Mouse (Mus musculus) thymus, postnatal 14 days (tissue): ENCODE data around the gene Colgalt1.

Experiments used
- DNase-seq: peaks from one replicate; pipeline ENCODE4 v3.0.0; 2021

Gene Colgalt1

DNA sequence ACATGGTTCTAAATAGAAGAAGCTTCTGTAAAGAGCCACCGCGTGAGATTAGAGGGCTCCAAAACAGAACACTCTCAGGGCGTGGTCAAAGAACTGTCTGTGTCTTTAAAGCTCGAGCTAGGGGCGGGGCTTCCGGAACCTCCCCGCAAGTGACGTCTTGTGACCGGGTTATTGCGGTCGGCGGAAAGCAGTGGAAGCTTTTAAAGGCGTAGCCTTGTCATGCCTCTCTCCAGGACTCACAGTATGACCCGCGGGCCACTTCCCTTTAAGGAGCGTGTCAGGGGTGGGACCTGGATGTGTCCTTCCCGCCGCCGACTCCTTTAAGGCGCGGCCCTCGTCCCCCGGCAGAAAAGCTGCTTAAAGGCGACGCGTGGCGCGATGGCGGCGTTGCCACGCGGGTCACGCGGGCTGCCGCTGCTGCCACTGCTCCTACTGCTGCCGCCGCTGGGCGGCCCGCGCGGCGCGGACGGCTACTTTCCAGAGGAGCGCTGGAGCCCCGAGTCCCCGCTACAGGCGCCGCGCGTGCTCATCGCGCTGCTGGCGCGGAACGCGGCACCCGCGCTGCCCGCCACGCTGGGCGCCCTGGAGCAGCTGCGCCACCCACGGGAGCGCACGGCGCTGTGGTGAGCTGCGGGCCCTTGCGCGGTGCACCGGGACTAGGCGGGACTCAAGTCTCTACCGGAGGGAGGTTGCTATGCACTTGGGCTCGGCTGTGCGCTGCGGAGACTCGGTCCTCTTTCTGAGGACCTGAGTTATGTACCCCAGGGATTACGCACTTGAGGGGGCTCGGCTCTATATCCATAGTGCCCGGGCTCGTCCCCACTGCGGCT, at the start of gene Colgalt1:
Colgalt1 (plus strand) TSS at position 177 of the 830 bp plus-strand sequence.
- DNase-seq = peak; percentile 97

DNA sequence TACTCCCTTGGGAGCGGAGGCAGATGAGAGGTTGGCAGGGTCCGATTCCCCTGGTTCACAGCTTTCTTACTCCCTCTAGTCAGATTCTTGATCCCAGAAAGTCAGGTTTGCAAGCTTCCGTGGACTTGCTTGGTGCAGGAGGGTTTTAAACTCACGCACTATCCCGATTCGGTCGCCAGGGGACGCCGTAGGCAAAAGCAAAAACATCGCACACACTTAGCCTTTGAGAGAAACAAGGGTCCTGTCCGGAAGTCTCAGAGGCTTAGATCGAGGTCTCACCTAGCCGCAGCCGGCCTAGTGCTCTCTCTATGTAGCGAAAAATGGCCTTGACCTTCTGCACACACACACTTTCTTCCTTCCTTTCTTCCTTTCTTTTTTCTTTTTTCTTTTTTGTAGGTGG, 49.4 kb upstream of the Colgalt1 start:
- DNase-seq = peak; percentile 76

DNA sequence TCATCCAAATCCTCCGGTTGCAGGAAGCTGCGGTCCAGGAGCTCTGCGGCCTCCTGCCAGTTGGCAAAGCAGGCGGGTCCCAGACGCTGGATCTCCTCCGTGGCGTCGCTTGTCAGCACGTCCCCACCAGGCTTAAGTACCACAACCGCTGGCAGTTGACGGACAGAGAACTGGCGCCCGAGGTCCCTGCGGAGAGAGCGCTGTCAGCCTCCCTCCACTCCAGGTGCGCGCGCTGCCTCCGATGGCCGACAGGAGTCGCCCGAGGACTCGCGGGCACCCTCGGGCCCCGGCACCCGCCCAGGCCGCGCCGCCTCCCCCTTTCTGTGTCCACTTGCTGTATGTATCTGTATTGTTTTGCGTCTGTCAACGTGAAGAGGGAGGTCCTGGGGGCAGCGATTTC, 48.0 kb upstream of the Colgalt1 start:
- DNase-seq = peak; percentile 90

DNA sequence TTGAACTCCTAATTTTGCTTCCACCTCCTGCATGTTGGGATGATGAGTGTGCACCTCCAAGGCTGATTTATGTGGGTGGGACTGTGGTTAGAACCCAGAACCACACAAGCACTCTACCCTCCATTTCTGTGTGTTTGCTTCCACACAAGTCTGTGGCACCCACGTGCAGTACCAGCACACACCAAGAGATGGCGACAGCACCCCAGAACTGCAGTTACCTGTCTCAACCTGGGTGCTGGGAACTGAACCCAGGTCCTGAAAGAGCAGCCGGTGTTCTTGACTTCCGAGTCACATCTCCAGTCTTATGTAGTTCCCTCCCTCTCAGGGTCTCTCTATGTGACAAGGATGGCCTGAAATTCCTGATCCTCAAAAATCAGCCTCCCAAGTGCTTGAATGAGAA, 46.8 kb upstream of the Colgalt1 start:
- peak; percentile 25 for DNase-seq

DNA sequence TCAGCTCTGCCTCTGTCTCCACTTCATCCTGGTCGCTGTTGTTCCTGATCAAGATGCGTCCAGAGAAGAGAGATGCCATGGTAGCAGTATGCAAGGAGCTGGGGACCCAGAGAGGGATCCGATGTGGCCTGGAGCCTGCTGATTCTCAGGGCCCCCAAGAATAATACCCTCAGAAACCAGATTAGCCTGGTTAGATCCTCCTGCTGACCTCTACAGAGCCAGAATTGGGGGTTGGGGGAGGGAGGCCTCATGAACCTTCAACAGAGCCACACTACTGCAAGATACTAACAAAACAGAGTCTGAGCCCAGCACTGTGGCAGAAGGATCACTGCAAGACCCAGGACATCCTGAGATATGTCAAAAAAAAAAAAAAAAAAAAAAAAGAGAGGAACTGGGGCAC, 44.3 kb upstream of the Colgalt1 start, which contains the start of gene Nxnl1:
Nxnl1 (minus strand) TSS at position 101 of the 400 bp plus-strand sequence.
- no peak for DNase-seq

DNA sequence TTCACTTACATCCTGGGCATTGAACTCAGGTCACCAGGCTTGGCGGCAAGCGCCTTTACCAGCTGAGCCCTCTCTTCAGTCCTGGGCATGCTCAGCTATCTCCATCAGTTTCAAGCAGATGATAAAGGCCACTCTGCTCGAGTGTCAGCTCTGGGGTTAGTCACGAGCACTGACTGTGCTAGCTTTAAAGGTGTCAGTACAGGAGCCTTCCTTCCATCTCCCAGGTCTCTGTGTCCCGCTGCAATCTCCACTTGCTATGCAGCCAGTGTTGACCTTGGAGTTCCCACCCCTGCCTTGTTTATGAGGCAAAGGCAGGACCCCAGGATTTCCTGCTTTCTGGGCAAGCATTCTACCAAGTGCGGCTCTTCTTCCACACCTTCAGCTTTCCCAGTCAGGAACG, 43.2 kb upstream of the Colgalt1 start:
- no peak for DNase-seq

DNA sequence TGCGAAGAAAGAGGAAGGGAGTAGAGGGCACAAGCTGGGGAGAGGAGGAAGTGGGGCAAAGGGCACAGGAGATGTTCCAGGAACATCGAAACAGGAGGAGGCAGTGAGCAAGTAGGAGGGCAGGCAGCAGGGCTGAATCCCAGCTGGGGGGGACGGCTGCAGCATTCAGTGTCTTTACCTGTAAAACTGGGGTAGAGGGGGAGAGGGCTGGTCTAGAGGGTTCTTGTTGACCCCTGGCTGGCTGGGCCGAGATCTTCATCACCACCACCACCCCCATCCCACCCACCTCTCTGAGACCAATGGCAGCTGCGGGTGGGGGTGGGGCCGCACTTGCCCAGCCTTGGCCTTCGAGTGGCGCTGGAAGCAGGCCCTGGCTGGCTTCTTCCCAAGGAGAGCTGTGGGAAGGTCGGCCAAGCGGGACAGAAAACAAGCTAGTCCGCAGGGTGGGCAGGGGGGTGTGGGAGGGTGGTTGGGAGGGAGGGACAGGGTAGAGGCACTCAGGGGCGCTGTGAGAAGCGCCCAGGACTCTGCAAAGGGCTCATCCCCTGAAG, 42.3 kb upstream of the Colgalt1 start, which contains the start of gene Slc27a1:
Slc27a1 (plus strand) TSS at position 496 of the 551 bp plus-strand sequence.
- peak; percentile 5 for DNase-seq

DNA sequence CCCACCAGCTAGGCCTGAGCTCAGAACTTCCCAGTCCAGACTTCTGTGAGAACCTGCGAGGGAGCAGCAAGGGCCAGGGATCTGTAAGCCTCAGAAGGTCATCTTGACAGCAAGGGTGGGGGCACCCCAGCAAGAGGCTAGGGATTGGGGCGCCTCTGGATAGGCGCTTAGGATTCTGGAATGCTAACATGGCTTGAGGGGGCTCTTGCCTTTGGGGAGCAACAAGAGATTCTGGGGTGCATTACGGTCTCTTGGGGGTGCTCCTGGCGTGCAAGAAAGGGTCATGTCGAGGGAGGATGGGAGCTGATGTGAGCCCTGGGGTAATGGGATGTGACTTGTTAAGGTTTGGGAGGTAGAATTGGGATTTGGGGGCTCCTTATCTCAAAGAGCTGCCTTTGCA, 41.9 kb upstream of the Colgalt1 start:
- DNase-seq = peak; percentile 6

DNA sequence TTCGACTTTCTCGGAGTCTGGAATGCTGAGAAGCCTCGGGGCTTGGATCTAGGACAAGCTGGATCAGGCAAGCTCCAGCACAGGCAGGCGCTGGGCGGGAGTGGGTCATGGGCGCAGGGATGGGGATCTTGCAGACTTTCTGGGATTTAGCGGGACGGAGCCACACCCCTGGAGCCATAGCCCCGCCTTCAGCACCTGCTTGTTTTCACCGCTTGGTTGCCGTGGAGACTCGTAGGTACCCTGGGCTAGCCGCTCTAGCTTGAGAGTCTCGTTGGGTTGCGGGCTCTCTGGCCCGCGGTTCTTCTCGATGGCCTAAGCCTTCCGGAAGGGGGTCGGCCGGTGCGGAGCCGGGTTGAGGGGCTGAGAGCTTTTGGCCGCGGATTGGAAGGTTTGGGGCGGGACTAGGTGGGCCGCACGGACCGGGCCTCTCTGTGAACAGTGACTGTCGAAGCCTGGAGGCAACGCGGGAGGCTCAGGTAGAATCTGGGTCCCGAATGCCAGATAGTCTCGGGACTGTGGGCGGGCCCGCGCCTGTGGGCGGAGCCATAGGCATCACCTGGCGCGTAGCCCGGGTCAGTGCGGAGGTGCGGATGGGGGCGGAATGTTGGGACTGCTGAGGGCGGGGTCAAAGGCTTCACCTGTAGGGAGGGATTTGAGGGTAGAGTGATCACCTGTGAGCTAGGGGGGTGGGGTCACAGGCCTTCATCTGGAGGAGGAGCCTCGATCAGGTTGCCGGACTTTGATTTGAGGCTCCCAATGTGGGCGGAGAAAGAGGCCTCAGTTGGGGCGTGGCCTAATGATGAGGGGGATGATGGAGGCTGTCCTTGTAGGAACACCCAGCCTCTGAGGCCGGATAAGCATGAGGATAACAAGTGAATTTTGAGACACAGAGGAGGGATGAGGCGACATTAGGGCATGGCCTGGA, 41.2 kb upstream of the Colgalt1 start:
- DNase-seq = peak; percentile 66

DNA sequence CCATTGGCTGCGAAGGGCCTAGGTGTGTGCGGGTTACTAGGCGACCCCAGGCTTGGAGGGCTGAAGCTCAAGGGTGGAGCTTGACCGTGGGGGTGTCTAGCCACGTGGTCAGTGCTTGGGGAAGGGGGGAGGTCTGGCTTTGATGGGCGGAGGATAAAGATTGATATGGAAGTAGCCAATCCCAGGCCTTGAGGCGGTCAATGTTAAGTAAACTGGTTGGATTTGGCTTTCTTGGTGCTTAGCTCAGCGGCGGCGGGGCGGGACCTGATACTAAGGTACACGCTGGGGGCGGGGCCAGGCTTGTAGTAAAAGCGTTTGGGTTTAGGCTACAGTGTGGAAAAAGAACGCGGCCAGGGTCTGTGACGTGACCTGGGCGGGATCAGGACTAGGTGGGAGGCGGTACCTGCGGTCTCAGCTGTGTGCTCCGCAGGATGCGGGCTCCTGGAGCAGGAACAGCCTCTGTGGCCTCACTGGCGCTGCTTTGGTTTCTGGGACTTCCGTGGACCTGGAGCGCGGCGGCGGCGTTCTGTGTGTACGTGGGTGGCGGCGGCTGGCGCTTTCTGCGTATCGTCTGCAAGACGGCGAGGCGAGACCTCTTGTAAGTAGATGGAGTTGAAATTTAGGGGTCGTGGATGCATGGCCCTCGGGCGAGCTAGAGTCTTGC, 40.4 kb upstream of the Colgalt1 start:
- peak; percentile 91 for DNase-seq

DNA sequence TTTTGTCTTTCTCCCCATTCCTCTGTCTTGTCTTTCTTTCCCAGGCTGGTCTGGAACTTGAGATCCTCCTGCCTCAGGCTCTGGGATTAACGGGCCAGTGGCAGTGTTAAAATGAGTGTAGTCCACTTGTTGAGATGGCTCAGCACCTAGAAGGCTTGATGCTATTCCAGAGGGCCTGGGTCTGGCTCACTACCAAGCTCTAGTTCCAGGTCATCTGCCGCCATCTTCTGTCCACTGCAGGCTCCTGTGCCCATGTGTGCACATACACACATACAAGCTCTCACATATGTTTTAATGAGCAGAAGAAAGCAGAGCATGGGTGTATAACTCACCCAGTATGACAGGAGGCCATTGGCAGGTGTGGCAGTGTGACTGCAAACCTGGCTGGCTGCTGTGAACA, 38.7 kb upstream of the Colgalt1 start:
- DNase-seq = peak; percentile 4

DNA sequence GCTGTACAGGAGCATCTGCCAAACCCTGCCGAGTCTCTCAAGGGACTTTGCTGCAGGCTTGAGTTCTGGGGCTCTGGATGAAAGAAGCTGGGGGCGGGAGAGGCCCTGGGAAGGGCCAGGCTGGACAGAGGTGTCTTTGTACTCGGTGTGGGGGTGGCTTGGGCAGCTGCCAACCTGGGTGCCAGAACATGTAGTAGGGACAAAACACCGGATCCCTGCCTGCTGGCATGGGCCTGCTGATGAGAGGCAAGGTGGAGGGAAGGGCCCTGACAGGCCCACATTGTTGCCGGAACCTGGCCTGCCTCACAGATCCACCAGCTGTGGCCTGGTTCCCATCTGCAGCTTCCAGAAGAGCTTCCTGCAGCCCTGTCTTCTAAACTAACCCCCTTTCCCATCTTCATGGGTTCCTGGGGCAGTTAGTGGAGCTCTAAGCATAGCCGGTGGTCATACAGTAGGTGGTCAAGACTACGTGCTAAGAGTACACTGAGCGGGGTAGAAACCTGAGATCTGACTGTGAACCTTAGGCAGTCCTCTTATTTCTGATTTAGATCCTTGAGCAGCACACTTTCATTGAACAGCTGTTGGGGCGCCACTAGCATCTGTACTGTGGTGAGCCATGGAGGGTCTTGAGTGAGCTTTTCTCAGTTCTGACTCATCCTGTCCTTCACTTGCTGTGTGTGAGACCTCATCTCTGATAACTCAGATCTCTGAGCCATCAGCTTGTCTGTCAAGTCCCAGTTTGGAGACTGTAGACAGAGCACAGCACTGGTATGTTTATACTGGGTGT, 37.8 kb upstream of the Colgalt1 start:
- DNase-seq = peak; percentile 10

DNA sequence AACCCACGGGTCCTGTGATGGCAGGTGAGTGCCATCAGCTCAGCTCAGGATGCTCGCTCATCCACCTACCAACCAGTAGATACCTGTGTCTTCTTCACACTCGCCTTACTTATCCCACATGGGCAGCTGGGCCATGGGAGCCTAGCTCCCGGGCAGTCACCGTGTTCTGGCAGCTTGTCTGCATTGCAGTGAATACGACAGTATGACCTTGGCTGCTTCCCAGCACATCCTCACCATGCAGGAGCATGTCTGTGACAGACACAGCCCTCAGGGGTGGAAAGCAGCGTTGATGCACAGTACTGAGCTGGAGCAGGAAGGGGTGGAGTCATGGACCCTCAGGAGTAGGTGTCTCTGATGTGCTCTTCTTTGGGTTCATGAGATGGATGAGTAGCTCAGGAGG, 36.4 kb upstream of the Colgalt1 start:
- DNase-seq = no peak

DNA sequence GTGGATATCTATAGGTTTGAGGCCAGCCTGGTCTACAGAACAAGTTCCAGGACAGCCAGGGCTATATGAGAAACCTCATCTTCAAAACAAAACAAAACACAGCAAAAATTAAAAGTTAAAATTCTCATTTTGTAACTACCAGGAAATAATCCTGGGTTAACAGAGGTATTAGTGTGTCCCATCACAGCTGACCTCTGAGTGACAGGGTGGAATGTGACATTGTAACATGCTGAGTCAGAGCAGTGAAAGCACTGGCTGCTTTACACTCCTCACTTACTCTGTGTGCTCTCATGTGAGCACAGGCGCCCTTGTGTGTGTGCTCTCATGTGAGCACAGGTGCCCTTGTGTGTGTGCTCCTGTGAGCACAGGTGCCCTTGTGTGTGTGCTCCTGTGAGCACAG, 35.8 kb upstream of the Colgalt1 start:
- DNase-seq = no peak

DNA sequence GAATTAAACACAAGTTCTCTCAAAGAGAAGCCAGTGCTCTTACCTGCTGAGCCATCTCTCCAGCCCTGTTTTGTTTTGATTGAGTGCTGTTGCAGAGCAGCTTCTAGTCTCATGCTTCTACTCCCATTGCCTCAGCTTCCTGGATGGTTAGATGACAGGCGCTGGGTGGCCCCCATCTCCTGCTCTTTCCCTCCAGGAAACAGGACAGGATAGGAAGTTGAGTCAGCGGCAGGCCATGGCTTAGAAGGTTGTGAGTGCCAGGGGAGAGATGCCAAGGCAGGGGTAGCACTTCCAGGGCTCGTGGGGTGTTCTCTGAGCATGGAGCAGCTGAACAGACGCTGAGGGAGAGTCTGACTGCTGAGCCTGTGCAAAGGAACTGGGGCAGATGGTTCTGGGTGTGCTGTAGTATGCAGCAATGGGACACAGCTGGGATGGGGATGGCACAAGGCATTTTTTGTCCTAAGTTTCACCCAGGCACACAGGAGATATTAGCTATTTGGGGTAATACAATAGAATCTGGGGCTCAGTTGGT, 32.9 kb upstream of the Colgalt1 start:
- no peak for DNase-seq

DNA sequence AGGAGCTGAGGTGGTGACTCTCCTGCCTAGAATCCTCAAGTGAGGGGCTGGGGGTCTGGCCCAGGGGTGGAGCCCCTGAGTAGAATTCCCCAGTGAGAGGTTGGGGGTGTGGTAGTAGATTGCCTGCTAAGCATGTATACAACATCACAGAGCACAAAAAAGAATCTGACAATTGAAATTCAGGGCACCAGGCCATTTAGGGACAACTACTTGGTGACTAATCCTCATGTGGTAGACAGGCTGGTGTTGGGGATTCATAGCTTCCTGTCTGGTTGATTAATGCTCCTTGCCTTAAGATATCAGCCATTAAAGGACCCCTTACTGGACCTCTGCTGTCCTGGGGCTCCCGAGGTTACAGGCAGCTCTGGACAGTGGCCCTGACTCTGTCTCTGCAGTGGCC, 31.8 kb upstream of the Colgalt1 start:
- no peak for DNase-seq

DNA sequence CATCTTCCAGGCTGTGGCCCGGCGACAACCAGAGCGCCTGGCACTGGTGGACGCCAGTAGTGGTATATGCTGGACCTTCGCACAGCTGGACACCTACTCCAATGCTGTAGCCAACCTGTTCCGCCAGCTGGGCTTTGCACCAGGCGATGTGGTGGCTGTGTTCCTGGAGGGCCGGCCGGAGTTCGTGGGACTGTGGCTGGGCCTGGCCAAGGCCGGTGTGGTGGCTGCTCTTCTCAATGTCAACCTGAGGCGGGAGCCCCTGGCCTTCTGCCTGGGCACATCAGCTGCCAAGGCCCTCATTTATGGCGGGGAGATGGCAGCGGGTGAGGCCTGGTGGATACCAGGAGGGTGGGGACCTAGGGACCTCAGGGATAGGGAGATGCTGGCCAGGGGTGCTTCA, 31.3 kb upstream of the Colgalt1 start:
- DNase-seq = no peak

DNA sequence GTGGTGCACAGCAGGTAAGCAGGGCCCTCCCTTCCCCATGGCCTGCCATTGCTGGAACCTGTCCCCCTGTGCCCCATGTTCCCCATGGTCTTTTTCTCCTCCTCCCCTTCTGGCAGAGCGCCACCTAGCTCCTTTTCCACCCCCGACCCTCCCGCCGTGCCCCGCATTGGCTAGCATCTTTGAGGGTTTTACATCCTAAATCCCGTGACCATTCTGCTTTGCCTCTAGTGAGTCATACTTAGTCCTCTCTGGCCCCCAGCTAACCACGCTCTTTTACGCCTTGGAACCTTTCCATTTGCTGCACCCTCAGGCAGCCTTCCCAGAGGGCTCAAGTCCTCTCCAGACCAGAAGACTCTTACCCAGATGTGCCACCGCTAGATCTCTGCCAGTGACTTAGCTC, 30.6 kb upstream of the Colgalt1 start:
- DNase-seq = peak; percentile 12

DNA sequence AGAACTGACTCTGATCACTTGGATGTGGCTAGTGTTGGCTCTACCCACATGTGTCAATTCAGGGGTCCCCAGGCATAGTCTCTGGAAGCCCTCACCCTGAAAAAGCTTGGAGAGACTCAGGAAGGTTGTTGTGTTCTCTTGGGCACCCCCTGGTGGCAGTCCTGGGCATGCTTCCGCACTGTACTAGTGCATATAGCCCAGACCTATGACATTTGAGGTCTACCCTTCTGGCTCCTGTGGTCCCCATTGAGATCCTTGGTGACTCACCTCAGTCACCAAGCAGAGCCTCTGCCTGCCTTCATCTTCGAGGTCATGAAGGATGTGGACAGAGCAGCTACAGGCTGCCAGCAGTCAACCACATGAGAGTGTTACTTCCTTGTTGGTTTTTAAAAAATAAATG, 23.9 kb upstream of the Colgalt1 start:
- peak; percentile 69 for DNase-seq

DNA sequence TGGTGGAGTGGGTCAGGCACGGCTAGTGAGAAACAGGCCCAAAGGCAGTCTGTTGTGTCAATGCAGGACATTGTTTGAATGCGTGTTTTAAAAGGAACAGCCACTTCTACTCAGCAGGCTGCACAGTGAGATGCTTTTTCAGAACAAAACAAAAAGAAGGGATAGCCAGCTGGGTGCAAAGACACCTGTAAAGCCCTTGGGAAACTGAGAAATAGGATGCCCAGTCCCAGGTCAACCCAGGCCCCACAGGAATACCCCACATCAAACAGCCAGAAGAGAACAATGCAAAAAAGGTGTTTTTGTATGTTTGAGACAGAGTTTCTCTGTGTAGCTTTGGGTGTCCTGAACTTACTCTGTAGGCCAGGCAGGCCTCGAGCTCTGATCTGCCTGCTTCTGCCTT, 22.0 kb upstream of the Colgalt1 start:
- no peak for DNase-seq

DNA sequence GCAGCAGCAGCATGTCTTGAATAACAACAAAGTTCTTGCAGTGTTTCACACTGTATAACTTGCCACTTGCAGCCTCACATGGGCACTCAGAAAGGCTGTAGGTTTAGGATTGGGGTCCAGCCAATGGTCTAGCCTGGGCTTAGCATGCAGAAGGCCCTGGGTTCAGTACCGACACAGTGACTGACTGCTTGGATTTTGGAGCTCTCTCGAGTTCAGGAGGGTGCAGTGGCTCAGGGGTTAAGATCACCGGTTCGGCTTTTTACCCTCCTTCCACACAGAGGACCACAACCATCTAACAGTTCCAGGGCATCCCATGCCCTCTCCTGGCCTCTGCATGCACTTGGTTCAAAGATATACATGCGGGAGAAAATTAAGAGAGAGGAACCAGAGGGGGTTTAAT, 19.8 kb upstream of the Colgalt1 start:
- peak; percentile 35 for DNase-seq
